Mouse (Mus musculus) right cerebral cortex, postnatal 36 days (tissue): ENCODE measurements around the gene Zfp280d.
A peak's percentile ranks its signal among the peaks of the same experiment; 100 is the strongest.
"Not testable (repeated sequence)": the region's sequence is repeated elsewhere in the genome, so short reads cannot be mapped to it uniquely, and the experiment has no call there.

ENCODE experiments used
- DNase-seq, 2 experiments: peaks; one replicate each; pipeline ENCODE4 v3.0.0; 2022; ENCODE audit warnings: low spot score in 2 of 2, mixed read lengths in 1 of 2

The Zfp280d gene

DNA sequence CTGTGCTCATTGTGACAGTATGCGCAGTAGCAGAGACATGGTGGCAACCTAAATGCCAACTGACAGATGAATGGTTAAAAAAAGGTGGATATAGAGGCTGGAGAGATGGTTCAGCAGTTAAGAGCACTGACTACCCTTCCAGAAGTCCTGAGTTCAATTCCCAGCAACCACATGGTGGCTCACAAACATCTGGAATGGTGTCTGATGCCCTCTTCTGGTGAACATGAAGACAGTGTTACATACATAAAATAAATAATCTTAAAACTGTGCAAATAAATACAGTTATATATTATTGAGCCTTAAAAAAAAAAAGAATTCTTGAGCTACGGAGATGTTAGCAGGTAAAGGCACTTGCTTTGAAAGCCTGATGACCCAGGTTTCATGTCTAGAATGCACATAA lies 97.7 kb downstream of the Zfp280d start:
- no peak for DNase-seq

DNA sequence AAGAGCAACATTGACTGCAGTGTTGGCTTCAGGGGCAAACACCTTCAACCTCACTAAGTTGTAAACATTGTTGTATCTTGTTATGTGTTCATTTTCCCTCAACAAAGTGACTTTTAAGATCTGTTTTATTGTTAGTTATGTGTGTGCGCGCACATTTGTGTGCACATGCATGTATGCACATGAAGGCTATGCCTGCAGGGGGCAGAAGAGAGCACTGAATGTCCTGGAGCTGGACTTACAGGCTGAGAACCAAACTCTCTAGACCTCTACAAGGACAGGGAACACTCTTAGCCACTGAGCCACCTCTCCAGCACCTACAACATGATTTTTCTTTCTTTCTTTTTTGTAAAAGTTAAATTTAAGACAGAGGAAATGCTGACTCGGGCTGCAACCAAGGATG lies 99.4 kb downstream of the Zfp280d start:
- DNase-seq: no peak

DNA sequence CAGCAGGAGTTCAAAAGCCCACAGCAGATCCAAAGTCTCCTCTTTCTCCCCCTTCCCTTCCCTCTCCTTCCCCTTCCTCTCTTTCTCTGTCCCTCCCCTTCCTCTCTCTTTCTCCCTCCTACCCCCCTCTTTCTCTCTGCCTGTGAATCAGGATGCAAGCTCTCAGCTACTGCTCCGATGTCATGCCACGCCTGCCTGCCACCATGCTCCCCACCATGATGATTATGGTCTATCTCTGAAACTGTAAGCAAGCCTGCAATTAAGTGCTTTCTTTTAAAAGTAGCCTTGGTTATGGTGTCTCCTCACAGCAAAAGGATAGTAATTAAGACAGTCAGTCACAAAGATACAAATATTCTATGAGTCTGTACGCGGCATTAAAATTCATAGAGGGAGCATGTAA lies 100.3 kb downstream of the Zfp280d start:
- DNase-seq: no peak

DNA sequence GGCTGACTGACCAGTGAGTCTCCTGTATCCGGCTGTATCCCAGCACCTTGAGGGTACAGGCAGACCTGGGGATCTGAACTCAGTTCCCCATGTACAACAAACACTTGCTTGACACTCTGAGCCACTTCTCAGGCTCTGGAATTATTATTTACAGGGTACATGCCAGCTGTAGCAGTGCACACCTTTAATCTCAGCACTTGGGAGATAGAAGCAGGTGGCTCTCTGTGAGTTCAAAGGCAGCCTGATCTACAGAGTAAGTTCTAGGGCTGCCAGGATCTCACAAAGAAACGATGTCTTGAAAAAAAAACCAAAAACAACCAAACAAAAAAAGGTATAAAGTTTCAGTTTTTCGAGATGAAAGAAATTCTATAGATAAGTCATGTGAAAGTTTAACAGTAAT lies 101.0 kb downstream of the Zfp280d start:
- no peak for DNase-seq

DNA sequence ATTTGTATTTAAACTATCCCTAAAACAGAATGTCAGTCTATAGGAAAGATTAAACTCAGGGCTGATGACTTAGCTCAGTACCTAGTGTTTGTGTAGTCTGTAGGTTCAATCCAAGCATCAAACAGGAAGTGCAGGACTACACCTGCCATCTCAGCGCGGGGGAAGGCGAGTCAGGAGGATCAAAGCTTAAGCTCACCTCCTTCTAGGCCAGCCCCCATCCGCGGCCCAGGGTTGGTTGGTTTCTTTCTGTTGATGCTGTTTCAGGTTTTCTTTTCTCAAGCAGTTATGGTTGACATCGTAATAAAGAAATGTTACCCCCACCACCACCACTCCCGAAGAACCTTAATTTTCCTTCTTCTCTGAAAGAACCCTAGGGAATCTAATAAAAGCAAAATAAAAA lies 111.1 kb downstream of the Zfp280d start:
- no peak for DNase-seq

DNA sequence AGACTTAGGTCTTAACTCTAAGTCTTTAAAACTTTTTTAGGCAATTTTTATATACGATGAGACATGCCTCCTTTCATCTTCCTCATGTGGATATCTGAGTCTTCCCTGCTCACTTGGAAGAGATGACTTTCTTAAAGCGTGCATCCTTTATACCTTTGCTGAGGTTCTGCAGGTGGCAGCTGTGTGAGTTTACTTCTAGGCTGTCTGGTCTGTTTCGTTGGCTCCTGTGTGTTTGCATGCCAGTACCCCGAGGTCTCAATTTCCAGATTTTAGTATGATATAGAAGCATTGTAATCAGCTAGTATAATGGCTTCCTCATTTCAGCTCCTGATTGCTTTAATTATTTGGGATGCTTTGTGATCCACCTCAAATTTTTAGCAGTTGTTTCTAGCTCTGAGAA lies 114.3 kb downstream of the Zfp280d start:
- no peak for DNase-seq

DNA sequence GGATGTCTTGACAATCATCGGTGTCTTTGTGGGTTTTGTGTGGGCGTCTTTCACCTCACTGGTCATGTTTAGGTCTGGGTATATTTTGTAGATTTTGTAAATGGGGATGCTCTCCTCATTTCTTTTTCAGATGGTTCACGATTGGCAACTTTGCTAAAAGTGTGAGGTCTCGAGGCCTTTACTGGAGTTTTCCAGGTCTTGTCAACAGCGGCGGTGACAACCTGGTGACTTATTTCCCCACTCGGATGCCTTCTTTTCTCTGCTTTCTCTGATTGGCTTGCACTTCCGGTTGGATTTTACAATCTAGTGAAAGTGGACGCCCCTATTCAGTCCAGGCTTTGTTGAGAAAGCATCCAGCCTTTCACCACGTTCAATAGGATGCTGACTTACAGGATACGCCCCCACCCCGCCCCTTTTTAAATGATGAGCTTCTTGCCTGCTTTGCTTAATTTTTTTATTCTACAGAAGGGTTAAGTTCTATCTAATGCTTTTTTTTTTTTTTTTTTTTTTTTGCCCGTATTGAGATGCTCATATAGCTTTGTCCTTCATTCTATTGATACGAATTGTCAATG lies 114.9 kb downstream of the Zfp280d start:
- DNase-seq: no peak

DNA sequence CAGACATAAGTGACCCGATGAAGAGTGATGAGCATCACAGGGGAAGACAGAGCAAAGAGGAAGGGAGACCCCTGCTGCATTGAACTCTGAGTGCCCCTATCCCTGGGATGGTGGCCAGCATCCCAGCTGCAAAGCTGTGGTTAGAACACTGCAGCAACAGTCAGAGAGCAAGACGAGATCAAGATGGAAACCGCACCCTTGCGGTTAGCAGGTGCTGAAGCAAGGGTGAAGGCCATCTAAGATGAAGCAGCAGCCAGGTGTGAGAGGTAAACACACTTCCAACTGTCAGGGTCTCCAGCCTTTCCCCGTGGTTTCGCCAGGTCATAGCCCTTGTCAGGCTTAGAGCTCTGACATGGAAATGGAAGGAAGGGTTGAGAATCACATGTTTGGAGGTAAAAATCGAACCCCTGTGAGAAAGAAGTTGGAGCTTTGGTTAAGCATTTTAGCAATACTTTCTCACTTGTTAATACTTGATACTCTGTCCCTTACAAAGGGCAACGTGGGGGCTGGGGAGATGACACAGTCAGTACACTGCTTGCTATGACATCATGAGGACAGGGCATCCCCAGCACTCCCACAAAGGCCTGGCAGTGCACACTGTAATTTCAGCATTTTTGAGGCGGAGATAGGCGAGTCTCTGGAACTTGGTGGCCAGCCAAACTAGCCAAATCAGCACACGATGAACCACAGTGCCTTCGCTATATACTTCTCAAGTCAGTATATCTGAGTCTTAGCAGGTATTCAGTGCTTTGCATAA lies 115.8 kb downstream of the Zfp280d start:
- DNase-seq: no peak

DNA sequence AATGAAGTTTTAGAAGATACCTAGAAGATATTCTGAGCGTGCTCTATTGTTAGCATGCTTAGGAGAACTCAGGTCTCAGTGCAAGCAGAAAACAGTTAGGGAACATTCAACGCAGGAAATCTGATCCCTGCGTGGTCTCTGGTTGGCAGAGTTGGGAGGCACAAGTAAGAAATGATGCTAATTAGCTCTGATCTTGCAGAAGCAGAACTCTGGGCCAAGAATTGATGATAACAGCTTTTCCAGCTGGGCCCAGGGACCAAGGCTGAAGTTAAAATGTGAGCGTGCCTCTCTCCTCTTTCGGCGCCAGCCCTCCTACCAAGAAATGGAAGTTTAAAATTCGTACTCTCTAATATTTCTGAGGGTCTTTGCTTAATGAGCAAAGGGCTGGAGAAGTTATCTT lies 118.0 kb downstream of the Zfp280d start:
- DNase-seq: no peak

DNA sequence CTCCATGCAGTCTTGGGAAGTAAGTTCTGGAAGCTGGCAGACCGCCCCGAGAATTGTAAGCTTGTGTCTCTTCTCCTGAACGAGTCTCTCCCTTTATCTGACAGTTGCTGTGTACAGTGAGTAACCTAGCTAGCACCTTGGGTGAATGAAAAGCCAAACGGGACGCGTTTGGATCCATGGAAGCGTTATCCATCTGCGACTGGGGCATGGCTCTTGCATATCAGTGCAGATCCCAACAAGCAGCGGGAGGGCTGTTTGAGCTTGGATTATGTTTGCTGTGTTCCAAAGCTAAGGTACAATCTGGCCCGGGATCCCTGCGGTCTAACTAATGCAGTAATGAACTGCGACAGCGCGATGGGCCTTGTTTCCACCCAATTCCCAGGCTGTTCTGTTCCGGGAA lies 118.6 kb downstream of the Zfp280d start:
- DNase-seq: no peak

DNA sequence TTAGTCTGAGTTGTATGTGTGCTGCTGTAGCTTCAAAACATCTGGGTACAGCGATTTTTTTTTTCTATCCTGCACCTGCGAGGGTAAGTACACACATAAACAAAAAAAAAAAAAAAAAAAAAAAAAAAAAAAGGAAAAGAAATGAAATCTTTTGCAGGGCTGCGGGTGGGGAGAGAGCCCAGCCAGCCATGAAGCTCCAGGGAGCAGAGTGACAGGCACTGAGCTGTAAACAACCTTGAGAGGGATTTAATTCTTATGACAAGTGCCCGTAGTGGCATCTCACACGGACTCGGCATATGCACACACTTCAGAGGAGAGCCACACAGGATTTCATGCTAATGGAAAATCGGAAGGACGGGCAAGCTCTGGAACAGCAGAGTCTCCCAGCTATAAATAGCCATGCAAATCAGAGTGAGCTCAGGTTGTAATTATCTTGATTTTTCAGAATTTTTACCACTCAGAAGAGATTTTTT lies 119.2 kb downstream of the Zfp280d start:
- DNase-seq: no peak

DNA sequence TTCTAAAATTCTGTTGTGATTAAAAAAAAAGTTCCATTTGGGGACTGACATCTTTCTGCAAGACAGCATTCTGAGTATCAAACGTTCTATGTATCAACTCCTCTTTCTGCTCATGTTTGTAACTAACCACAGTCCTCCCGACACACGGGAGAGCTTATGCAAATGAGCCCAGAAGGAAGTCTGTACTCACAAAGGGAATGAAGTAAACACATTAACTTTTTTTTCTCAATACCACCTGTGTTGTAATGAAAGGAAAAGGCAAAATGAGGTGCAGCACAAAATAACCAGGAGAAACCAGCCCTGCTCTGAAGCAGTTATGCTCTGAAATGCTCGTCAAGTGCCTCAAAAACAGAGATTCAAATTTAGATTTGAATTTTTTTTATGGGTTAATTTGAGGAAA lies 125.5 kb downstream of the Zfp280d start:
- no peak for DNase-seq

DNA sequence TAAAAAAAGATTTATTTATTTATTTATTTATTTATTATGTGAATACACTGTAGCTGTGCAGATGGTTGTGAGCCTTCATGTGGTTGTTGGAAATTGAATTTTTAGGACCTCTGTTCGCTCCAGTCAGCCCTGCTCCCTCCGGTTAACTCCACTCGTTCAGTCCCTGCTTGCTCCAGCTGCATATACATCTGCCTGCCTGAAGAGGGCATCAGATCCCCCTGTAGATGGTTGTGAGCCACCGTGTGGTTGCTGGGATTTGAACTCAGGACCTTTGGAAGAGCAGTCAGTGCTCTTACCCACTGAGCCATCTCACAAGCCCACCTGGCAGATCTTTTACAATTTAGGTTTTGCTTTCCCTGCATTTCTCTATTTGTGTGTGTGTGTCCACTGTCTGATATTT lies 127.1 kb downstream of the Zfp280d start:
- not testable (repeated sequence) for DNase-seq

DNA sequence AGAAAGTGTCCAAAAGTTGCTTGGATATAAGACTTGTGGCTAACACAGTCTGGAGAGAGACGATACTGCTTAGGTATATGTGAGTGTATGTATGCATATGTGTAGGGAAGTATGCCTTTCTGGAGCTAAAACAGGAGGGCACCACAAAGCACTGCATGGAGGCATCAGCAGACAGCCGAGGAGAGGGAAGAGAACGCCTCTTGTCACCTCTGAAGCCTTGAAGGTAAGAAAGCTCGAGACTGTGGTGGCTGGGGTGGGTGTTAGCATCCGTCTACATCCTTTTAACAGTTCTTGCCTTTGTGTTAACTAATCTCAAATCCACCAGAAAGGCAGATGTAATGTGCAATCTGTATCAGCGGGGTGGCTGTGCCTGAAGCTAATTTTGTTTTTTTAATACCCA lies 128.8 kb downstream of the Zfp280d start:
- DNase-seq: no peak

DNA sequence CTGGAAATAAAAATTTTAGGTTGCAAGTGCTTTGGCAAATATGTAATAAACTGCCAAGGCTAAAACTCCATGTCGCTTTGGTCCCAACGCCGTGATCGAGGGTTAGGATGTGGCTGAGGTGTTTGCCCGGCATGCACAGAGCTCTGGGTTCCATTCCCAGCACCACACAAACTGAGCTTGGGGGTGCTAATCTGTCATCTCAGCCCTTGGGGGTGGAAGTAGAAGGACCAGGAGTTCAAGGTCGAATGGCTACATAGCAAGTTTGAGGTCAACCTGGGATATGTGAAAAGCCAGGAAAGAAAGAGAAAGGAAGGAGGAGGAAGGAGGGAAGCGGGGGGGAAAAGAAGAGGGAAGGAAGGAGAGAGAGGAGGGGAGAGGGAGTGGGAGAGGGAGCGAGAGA lies 129.8 kb downstream of the Zfp280d start:
- DNase-seq: no peak

DNA sequence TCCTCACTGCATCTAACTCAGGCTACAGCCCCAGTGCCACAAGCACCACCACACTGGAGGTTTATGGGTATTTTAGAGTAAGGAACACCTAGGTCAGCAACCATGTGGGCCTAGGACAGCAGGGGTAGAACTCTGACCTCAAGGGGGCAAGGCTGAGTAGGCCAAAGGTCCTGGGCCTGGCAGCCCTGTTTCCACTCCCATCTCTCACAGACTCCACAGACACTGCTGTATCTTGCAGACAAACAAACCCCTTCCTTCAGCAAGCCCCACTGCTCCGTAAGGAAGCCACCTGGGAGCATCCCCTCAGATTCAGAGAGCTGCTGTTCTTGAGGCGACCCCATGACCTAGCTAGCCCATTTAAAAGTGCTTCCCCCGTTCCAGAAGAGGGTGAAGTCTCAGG lies 130.3 kb downstream of the Zfp280d start:
- no peak for DNase-seq

DNA sequence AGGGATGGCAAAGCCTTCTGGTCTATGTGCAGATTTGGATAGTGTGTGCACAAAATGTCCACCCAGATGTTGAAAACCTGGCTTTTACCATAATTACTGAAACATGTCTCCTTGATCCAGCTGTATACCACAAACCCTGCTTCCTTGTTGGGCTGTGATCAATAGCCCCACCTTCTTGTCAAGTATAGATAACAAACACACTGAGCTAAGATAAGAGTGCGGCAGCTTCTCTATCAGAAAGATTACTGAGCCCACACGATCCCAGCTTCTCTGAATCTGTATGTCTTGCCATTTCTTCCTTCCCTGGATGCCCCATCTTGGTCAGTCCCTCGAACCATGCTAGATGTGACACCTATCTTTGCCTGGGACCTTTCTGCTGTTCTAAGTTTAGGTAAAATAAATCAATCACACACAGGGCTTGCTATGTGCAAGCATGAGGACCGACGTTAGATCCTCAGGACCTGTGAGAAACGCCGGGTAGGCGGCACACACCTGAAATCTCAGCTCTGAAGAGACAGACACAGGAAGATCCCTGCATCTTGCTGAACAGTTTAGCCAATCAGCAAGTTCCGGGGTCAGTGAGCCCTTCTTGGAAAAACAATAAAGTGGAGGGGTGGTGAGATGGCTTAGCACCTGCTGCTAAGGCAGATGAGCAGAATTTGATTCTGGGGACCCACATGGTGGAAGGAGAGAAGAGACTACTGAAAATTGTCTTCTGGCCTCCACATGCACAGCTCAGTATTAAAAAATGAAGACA lies 131.4 kb downstream of the Zfp280d start:
- DNase-seq: no peak

DNA sequence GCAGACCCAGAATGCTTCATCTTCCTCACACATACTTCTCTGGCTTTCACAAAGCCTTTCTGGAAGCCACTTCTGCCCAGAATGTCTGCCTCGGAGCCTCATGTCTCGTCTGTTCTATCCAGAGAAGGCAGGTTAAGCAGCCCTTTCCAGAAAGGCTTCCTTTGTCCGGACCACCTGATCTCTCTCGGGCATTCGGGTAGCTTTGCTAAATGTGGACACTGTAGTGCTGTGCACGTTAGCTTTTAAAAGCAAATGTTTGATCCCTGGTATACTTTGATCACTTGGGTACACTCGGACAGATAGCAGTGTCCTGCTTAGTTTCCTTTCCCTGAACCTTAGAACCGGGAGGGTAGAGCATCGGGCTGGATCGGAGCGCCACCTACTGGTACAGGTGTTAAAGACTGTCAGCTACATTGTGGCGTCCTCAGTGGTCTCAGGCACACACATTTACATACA lies 133.5 kb downstream of the Zfp280d start:
- peak; percentile 54 to 57 for DNase-seq

DNA sequence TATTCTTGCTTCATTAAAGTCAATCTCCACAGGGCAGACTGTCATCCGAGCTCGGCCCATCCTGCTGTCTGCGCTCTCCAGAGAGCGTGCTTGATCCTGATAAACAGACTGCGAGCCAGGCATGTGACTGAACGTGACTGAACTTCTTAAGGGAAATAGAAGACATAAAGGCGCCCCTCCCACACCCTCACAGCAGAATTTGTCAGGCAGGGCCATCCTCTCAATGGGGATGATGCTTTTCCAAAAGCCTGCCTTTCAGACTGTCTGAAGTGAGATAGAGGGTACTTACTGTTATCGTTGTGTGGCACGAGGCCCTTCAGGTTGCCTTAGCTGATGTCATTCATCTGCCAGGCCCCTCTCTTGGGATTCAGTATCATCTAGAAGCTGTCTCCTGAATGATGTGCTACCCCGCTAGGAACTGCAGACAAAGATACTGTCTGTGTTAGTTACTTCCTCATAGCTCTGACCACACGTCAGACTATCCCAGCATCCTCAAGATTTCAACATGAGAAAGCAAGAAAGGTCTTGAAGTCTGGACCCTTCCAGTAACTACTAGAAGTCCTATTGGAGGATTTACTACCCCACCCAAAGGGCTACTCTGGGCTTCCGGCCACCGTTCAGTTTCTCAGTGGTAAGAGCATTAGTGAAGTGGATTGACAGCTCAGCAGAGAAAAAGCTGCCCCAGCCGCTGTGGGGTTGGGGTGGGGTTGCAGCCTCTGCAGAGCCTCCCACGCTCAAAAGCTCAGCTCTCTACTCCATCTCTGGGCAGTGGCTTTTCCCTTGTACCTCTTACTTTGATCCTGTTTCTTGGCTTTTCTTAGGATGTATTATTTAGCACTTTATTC lies 134.9 kb downstream of the Zfp280d start:
- no peak for DNase-seq

DNA sequence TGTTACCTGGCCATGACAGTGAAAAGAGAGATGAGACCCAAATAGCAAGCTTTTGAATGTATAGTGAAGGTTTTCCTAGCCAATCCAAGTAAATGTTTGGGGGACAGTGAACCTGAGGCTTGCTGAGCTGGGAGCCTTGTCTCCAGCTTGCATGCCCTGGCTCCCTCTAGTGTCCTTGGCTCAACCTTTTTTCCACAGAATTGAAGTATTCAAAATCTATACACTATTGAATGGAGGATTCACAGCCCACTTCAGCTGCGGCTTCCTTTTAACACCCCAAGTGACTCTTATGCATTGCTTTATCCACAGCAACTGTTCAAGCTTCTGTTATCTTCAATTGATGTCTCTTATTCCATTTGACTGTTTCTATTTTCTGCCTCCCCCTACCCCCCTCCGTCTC lies 137.1 kb downstream of the Zfp280d start:
- DNase-seq: no peak
